Mouse (Mus musculus): ENCODE data around the gene Hnrnpa2b1.
A peak's percentile ranks its signal among the peaks of the same experiment; 100 is the strongest.

Gene Hnrnpa2b1

GRCm38 (mm10) chr6:51468891-51469561 is 668 bp downstream of the Hnrnpa2b1 start:
- peak; percentile 53 to 65 for DNase-seq

DNA sequence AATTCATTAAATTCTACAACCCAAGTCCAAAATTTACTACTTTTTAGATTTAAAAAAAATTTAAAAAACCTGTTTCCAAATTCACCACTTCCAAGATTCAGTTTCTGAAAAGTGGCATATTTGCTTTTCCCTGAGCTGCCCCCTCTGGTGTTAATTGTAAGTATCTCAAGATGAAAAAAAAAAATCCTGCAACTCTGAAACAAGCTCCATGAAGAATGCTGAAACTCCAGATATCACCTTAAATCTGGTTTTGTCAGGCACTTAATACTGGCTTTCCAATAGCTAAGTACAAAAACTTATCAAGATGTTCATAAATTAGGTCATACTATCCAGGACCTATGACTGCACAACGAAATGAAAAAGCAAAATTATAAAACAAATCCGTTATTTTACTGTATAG is 2.0 kb downstream of the Hnrnpa2b1 start:
- DNase-seq, result no peak

- no peak for DNase-seq
Measured at GRCm38 (mm10) chr6:51460363-51460762, 9.3 kb downstream of the Hnrnpa2b1 start.

DNA sequence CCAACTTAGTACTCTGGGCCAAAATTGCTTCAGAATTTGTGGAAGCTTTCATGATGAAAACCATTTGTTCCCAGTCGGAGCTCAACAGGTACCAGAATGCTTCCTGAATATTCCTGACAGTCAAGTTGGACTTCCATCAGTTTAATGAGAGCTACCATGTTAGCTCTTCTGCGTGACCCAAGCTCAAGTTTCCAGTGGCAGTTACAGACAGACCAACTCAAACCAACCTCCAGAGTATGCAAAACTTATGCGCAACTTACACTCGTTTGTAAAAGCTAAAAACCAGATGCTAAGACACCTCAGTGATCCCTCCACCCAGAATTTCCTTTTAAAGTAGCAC is 9.7 kb downstream of the Hnrnpa2b1 start:
- no peak for DNase-seq

GRCm38 (mm10) chr6:51459313-51460020 is 10.2 kb downstream of the Hnrnpa2b1 start:
- no peak for DNase-seq

GRCm38 (mm10) chr6:51458925-51459312 is 10.8 kb downstream of the Hnrnpa2b1 start:
- no peak for DNase-seq

- no peak for DNase-seq
Measured at GRCm38 (mm10) chr6:51457770-51458387, 11.8 kb downstream of the Hnrnpa2b1 start.

- DNase-seq, result no peak
Measured at GRCm38 (mm10) chr6:51457283-51457682, 12.4 kb downstream of the Hnrnpa2b1 start.

DNA sequence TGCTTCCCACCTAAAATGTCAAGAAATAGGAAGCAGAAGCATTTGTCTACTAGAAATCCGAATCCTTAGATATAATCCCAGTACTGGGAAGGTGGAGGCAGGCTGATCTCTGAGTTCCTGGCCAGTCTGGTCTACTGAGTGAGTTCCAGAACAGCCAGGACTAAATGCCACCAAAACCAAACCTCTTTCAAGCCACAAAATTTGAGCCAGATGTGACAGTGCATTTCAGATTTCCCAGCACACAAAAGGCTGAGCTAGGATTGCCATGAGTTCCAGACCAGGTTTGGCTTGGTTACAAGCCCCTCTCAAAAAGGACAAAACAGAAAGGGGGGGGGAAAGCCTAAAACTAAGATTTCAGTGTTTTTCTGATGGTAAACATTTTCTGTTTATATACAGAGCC is 13.5 kb downstream of the Hnrnpa2b1 start:
- DNase-seq, result no peak

DNA sequence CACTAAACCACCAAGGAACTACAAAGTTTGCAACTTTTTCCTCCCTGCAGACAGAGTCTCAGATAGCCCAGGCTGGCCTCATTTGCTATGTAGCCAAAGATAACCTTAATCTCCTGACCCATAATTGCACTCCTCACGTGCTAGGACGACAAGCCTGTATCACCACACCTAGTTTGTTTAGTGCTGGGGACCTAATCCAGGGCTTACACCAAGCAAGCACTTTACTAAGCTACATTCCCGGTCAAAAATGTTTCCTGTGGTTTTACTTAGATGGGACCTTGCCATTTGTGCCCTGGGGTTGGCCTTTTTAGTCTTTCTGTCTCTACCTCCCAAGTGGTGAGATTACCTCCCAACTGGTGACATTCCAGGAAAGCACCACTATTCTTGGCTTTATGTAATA is 14.7 kb downstream of the Hnrnpa2b1 start:
- DNase-seq, result no peak

- DNase-seq, result no peak
Measured at GRCm38 (mm10) chr6:51452927-51453503, 16.7 kb downstream of the Hnrnpa2b1 start.

DNA sequence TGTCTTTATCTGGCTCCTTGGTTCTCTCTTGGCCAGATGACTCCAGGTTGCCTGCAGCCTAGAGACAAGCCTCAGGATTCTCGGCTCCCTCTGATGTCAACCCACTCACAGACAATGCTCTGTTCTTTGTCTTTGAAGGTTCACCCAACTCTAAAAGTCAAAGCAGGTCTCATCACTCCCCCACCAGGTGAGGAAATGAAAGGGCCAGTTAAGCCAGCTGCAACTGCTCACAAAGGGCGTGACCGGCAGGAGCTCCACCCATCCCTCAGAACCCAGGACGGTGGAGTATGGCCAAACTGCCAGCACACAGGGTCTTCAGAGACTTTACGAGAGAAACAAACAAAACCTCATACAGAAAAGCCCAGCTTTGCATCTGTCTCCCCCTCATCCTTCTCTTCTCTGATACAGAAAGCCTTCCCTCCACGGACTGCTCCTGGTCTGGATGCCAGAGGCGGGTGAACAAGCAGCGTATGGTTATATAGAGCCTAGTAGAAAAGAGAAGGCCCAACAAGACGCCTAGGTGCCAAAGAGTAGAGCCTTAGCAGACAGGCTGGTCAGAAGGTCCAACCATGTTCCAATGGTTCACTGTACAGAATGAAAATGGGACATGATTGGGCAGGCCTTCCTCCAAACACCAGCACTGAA is 27.4 kb downstream of the Hnrnpa2b1 start:
- DNase-seq, result peak; percentile 7 to 51

GRCm38 (mm10) chr6:51438826-51439330 is 30.8 kb downstream of the Hnrnpa2b1 start:
- no peak for DNase-seq

GRCm38 (mm10) chr6:51437665-51438064 is 32.0 kb downstream of the Hnrnpa2b1 start:
- DNase-seq, result no peak

DNA sequence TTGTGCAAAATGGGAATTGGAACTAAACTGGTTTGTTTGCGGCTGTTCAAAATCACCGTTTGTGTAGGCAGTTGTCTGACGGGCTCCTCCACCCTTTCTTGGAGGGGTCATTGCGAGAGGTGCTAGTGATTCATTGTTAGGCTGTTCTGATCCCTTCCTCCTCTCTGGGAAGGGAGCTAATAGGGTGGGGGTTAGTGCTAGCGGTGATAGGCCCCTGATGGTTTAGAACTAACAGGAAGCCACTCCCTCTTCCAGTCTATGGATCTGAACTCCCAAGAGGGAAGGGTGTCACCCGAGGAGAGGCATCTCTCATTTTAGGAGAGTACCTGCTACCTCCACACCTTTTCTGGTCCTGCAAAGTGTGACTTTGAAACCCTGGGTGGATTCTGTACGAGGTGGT is 35.4 kb downstream of the Hnrnpa2b1 start:
- no peak for DNase-seq

DNA sequence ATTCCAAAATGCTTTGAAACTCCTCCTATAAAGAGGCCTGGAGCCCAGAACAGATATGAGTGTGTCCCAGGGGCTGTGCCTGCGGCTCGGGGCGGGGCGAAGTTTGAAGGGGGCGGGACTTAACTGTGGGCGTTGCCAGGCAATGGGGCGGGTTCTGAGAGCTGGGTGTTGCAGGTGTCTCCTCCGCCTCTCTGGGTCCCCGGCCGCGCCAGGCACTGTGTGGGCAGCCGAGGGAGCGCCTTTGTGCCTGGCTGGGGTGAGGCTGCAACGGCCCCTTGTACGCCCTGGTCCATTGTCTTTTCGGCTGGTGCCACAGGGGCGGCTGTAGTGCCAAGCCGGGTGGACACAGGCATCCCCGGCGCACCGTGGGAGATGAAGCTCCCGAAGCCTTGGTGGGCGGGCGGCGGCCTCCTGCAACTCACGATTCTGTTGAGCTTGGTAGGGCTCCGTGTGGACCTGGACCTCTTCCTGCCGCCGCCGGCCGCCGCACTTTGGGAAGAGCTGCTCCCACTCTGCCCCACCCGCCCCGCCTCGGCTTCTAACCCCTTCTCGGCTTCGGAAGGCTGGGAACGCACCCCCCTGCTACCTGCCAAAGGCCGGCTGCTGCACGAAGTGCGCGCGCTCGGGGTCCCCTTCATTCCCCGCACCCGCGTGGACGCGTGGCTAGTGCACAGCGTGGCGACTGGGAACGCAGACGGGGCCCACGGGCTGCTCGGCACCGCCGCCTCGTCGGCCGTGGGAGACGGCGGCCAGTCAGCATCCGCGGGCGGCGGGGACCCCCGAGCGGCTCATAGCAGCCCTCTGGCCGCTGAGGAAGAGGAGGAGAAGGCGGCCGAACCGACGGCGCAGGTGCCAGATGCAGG is 36.9 kb downstream of the Hnrnpa2b1 start, which contains the start of gene Nfe2l3:
TSS of gene Nfe2l3 (plus strand) at position 136 of the 863 bp plus-strand sequence.
- DNase-seq, result peak; percentile 53 to 57

- no peak for DNase-seq
Measured at GRCm38 (mm10) chr6:51424537-51424936, 45.2 kb downstream of the Hnrnpa2b1 start.

DNA sequence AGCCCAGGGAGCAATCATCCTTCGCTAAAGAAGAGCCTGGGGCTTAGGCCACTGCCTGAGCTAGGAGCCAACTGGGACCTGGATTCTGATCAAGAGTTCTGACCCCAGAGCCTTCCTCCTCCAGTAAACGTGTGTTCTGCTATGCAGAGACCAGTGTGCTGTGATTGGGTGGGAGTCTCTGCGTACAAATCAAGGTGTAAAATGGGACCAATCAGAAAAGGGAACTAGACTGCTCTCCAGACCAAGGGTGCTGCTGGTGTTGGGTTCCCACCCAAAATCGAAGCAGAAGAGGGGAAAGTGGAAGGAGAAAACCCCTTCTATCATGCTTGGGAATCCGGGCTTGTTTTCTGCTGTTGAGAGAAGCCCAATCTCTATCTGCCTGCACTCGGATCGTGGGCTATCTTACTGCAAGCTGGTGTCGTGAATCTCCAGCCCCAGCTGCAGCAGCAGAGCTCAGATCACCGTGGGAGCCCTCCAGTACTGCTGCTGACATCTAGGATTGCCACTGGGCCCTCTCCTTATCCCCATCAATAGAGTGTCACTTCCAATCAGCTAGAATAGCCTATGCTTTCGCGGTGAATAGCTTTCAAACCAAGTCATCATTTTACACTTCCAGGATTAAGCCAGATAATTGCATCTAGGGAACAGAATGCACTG is 46.1 kb downstream of the Hnrnpa2b1 start:
- no peak for DNase-seq

GRCm38 (mm10) chr6:51417306-51417936 is 52.3 kb downstream of the Hnrnpa2b1 start:
- DNase-seq, result no peak

DNA sequence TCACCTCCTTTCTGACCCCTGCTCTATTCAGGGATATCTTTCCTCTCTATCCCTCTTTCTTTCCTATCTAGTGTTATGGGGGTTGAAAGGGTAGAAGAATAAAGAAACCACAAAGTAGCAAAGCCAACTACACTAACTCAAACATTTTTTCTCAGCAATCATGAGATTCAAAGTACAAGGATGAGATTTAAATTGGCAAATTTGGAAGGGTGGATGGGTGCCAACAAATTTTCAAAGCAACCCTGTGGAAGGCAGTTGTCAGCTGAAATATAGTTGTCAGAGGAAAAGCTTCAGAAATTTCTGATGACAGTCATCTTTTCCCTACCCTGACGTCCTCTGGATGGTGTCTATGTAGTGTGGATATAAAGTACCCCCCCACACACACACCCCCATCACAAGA is 53.3 kb downstream of the Hnrnpa2b1 start:
- no peak for DNase-seq
